Mouse (Mus musculus) forebrain, embryonic 10.5 days (tissue): ENCODE measurements around the gene Hspg2. TPM values are rescaled to one million over a fixed set of nuclear protein-coding genes. Genes with fewer than 3 reads are reported as not detected.
A peak's percentile ranks its signal among the peaks of the same experiment; 100 is the strongest.

Experiments used
- DNase-seq: peaks from one replicate; pipeline ENCODE4 v3.0.0-alpha.2; 2017; ENCODE audit warnings: low spot score; ENCODE audit errors: extremely low spot score
- H3K27ac ChIP-seq: fragments of 300-500 bp; sonication (generic); 2 replicates; pipeline ENCODE4 v1.5.1; 2016; ENCODE audit warnings: mild to moderate bottlenecking
- H3K27me3 ChIP-seq: fragments of 300-500 bp; sonication (generic); 2 replicates; pipeline ENCODE4 v1.6.1; 2016; ENCODE audit warnings: mild to moderate bottlenecking; ENCODE audit not compliant: poor library complexity, severe bottlenecking
- H3K36me3 ChIP-seq: fragments of 300-500 bp; sonication (generic); replicated peaks from 2 replicates; pipeline ENCODE4 v1.6.1; 2016; ENCODE audit warnings: mild to moderate bottlenecking, moderate library complexity
- H3K4me1 ChIP-seq: fragments of 300-500 bp; sonication (generic); 2 replicates; pipeline ENCODE4 v1.6.1; 2016
- H3K4me3 ChIP-seq: fragments of 300-500 bp; sonication (generic); 2 replicates; pipeline ENCODE4 v1.5.1; 2016; ENCODE audit warnings: mild to moderate bottlenecking, moderate library complexity
- H3K9me3 ChIP-seq: fragments of 300-500 bp; sonication (generic); 2 replicates; pipeline ENCODE4 v1.6.1; 2016; ENCODE audit warnings: mild to moderate bottlenecking, moderate library complexity
- WGBS: fragments of 180-500 bp; shearing (Covaris S2); methylation state at CpG from one replicate; pipeline ENCODE4 v1.1.7; 2016; 5-methylcytosine and 5-hydroxymethylcytosine counted together
- polyA plus RNA-seq: library from polyadenylated mRNA; unstranded; fragments of >200 nt; fragmentation: Nextera tagmentation; extraction: Ambion mirVana; gene quantifications from 2 replicates; pipeline ENCODE4 v1.2.1, GENCODE M21; 2016

The Hspg2 gene
- polyA plus RNA-seq, 1 experiment from 2014 or later: 15.6 TPM

DNA sequence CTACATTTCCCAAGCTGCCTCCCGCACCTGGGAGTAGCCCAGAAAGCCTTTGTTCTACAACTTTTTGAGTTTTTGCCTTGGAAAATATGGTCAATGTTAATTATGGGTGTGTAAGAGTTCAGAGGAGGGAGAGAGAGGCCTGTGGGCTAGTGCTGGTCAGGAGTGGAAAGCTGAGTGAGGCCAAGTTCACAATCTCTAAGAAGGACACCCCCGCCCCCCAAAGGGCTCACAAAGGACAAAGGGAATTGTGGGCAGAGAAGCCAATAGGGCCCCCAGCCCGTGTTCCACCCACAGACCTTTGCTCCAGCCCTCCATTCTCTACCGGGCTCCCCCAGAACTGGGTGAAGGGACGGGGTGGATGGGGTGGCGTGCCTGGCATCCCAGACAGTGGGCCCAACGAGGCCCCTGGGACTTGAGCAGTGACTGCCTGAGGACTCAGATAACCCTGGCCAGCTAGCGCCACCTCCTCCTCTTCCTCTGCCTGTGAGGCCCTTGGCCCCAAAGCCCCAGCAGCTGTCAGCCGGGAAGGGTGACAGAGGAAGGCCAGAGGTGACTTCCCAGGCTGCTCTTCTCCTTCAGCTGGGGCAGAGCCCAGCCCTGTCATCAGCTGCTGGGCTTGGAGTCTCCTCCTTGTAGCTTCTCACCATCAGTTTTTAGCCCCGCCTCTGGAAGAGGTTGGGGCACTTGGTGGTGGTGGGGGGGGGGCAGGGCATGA, 18.9 kb downstream of the Hspg2 start:
- H3K4me1 ChIP-seq: peaks cover 80% of the 10 kb centered on the region
- peak overlapping the region; percentile 82 for H3K27ac ChIP-seq
- no peaks in the 10 kb centered on the region for H3K27me3 ChIP-seq
- no peaks in the 10 kb centered on the region for H3K36me3 ChIP-seq
- no peak for DNase-seq
- H3K9me3 ChIP-seq: no peaks in the 10 kb centered on the region
- peak overlapping the region; percentile 11 for H3K4me3 ChIP-seq
- WGBS: 53% methylated on average over 10 of the region's 10 CpGs

DNA sequence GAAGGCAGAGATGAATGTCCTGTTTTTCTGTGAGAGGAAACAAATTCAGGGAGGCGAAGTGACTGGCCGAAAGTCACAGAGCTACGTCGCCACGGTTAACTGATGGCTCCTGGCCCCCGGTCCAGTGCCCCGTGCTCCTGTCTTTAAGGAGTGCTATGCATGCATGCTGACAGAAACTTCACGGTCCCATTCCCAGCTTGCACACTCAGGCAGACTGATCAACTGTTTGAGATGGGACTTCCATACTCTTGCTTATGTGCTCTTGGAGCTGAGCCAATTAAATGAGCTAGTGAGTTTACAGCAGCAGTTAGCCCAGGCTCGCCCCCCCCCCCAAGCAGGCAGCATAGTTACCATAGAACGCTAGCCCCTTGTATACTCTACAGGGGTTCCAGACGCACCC, 19.5 kb downstream of the Hspg2 start:
- H3K4me1 ChIP-seq: peaks cover 81% of the 10 kb centered on the region
- H3K4me3 ChIP-seq: no peak overlapping the region
- 55% methylated on average over 11 of the region's 11 CpGs for WGBS

DNA sequence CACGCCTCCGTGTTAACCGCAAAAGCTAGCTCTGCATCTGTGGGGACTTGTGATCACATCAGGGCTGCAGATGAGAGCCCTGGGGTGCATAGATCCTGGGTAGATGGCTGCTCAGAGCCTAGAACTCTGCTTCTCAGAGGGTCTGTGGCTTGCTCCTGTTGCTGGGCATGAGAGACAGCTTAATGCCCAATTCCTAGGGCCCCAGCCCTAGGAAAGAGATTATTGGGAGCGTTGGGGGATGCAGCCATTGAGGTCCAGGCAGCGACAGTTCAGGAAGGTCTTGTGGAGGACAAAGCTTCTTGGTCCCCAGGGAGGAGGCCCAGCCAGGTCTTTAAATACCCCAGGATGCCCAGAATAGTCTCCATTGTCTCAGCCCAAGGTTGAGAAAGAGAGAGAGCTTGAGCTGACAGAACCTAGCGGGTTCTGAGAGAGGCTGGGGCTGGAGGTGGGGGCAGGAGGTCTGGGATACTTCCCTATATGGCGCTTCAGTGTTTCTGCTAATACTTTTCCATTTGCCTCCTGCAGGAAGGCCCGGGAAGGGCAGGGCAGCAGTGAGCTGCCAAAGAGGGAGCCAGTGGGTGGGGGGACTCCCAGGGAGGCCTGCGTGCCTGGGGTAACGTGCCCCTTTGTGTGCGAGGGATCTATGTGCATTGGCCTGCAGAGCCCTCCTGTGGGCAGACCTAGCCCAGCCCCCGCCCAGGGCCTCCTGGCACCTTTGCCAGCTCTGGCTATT, 20.2 kb downstream of the Hspg2 start:
- DNase-seq: no peak
- 13% methylated on average over 12 of the region's 12 CpGs for WGBS
- Histone ChIP-seq H3K4me3 (peak overlapping the region; percentile 20), H3K27me3 (no peaks in the 10 kb centered on the region), H3K4me1 (peaks cover 79% of the 10 kb centered on the region), H3K27ac (peak overlapping the region; percentile 82), H3K36me3 (no peaks in the 10 kb centered on the region), H3K9me3 (no peaks in the 10 kb centered on the region)

More for the DNA sequence above, 19.5 kb downstream of the Hspg2 start:
- H3K27me3 ChIP-seq: no peaks in the 10 kb centered on the region
- H3K9me3 ChIP-seq: no peaks in the 10 kb centered on the region
- DNase-seq: no peak
- no peaks in the 10 kb centered on the region for H3K36me3 ChIP-seq
- H3K27ac ChIP-seq: peak overlapping the region; percentile 82

DNA sequence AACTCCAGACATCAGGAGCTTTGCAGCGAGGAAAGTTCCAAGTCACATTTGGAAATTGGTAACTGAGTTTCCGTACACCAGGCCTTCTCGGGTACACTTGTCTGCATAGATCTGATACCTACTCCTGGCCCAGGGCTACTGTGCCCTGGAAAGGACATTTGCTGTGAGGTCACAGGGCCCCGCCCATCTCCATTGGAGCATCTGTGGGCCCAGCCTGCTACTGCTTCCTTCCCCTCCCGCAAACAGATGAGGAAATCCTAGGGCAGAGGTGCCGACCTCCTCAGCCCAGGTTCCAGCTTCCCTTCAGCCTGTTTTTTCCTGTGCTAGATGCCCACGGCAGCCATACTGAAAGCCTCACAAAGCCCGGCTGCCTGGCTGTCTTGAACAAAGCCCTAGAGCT, 21.4 kb downstream of the Hspg2 start:
- H3K4me3 ChIP-seq: no peak overlapping the region
- peak overlapping the region; percentile 82 for H3K27ac ChIP-seq
- no peak for DNase-seq
- no peaks in the 10 kb centered on the region for H3K9me3 ChIP-seq
- 59% methylated on average over 8 of the region's 8 CpGs for whole genome bisulfite sequencing
- peaks cover 79% of the 10 kb centered on the region for H3K4me1 ChIP-seq
- no peaks in the 10 kb centered on the region for H3K27me3 ChIP-seq
- H3K36me3 ChIP-seq: no peaks in the 10 kb centered on the region

DNA sequence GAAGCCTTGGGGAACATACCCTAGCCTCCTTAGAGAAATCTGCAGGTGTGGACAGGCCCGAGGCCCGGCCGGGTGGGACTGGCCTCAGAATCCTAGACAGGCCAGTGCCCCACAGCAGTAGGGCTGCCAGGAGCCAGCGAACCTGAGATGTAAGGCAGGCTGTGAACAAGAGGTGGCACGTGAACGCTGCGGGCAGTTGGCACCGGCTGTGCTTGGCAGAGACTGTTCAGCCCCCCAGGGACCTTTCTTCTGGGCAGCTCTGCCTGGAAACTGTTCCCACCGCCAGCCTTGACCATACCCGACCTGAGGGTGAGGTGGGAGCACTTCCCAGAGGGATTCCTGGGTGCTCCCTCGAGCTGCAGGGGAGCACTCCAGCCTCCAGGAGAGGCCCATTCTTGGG, 24.0 kb downstream of the Hspg2 start:
- Histone ChIP-seq H3K36me3 (no peaks in the 10 kb centered on the region), H3K4me3 (no peak overlapping the region), H3K27ac (0 out of 2 replicates have a peak overlapping the region, but pooled peaks have one; percentile 31), H3K9me3 (no peaks in the 10 kb centered on the region), H3K27me3 (no peaks in the 10 kb centered on the region), H3K4me1 (peaks cover 74% of the 10 kb centered on the region)
- WGBS: 87% methylated on average over 11 of the region's 11 CpGs
- no peak for DNase-seq

DNA sequence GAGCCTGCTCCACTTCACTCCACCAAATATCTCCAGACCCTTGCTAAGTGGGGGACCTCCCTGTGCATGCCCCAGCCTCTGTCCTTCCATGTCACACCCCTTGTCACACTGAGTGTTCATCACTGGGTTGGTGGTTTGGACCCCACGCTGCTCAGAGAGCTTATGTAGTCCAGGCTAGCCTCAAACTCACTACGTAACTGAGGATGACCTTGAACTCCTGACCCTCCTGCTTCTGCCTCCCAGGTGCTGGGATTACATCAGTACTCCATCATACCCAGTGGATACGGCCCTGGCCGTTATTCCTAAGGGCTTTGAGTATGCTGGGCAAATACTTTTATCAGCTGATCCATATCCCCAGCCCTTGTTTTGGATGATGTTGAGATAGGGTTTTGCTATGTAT, 24.6 kb downstream of the Hspg2 start:
- H3K4me1 ChIP-seq: peaks cover 74% of the 10 kb centered on the region
- no peaks in the 10 kb centered on the region for H3K27me3 ChIP-seq
- H3K4me3 ChIP-seq: no peak overlapping the region
- DNase-seq: no peak
- H3K9me3 ChIP-seq: no peaks in the 10 kb centered on the region
- 93% methylated on average over 4 of the region's 4 CpGs for WGBS
- no peaks in the 10 kb centered on the region for H3K36me3 ChIP-seq
- H3K27ac ChIP-seq: 0 out of 2 replicates have a peak overlapping the region, but pooled peaks have one; percentile 31

DNA sequence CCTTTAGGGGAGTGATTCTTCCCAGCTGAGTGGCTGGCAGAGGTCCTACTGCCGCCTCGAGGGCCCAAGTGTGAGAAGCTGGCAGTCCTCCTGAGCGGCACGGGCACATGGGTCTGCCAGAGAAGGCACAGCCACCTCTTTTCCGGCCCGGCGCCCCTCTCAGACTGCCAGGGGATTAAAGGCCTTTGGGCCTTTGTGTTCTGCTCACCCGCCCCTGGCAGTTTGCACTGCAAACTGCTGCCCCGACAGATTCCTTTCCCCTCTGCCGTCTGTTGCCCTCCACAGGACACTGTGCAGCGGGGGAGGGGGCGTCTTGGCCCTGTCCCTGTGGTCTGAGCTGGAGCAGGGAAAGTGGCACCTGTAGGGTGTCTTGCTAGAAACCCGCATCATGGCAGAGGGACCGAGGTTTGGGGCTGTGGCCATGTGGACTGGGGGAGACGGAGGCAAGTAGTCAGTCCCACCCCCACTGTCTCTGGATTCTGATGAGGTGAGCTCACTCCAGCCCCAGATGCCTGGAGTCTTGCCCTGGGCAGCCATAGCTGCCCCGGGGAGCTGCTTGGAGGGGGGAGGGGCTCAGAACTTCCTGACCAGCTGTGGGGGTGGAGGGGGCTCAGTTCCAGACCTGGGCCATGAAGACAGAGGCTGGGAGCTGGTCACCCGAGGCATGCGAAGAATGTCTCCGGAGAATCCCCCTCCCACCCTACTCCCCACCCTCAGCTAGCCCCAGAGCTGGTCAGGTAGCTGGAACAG, 26.4 kb downstream of the Hspg2 start:
- WGBS: 5% methylated on average over 19 of the region's 19 CpGs

DNA sequence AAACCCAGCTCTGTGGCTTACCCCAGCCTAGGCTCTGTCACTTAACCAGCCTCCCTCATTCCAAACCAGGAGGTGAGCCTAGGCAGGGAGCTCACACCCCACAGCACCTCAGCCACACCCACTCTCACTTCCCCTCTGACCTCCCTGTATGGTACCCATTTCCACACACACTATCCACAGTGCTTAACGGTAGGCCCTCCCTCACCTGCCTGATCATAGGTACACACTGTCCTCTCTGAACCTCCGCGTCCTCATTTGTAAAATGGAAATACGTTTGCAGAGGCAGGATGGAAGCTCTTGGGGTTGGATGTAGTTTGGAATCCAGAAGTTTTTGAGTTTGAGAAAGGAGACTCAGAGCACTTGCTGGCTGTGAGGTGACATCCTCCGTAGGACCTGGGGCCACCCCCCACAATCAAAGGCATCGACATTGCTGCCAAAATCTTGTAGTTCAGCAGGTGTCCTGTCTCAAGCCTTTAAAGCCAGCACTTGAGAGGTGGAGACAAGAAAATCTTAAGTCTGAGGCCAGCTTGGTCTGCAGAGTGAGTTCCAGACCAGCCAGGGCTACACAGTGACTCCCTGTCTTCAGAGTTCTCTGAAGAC, 27.0 kb downstream of the Hspg2 start:
- H3K36me3 ChIP-seq: no peaks in the 10 kb centered on the region
- DNase-seq: no peak
- H3K4me1 ChIP-seq: peaks cover 75% of the 10 kb centered on the region
- 65% methylated on average over 6 of the region's 6 CpGs for WGBS
- H3K27me3 ChIP-seq: no peaks in the 10 kb centered on the region
- H3K4me3 ChIP-seq: peak overlapping the region; percentile 31; the same call in 1 of the 2 replicates
- no peaks in the 10 kb centered on the region for H3K9me3 ChIP-seq
- H3K27ac ChIP-seq: peak overlapping the region; percentile 87

More for the DNA sequence above, 26.4 kb downstream of the Hspg2 start:
- Histone ChIP-seq H3K9me3 (no peaks in the 10 kb centered on the region), H3K36me3 (no peaks in the 10 kb centered on the region), H3K4me3 (peak overlapping the region; percentile 31), H3K27me3 (no peaks in the 10 kb centered on the region), H3K4me1 (peaks cover 74% of the 10 kb centered on the region), H3K27ac (peak overlapping the region; percentile 87)
- peak; percentile 47 for DNase-seq

DNA sequence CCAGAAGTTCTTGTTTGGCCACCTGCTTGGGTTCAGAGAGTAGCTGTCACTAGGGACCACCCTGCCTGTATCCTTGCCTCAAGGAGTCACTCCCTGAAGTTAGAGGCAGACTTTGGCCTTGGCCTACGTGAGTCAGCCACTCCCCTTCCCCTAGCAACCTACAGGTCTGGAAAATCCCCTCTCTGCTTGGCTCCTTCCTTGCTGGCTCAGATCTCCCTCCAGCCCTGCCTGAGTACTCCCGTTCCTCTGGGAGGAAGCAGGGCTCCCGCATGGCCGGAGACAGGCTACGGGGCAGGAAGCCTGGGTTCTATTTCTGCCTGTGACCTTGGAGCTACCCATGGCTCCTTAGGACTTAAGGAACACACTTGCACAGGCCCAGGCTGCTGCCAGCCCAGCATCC, 28.8 kb downstream of the Hspg2 start:
- Histone ChIP-seq H3K27ac (peak overlapping the region; percentile 48), H3K9me3 (no peaks in the 10 kb centered on the region), H3K27me3 (no peaks in the 10 kb centered on the region), H3K36me3 (peaks cover 14% of the 10 kb centered on the region), H3K4me3 (no peak overlapping the region), H3K4me1 (peaks cover 72% of the 10 kb centered on the region)
- no peak for DNase-seq
- 89% methylated on average over 5 of the region's 5 CpGs for WGBS

DNA sequence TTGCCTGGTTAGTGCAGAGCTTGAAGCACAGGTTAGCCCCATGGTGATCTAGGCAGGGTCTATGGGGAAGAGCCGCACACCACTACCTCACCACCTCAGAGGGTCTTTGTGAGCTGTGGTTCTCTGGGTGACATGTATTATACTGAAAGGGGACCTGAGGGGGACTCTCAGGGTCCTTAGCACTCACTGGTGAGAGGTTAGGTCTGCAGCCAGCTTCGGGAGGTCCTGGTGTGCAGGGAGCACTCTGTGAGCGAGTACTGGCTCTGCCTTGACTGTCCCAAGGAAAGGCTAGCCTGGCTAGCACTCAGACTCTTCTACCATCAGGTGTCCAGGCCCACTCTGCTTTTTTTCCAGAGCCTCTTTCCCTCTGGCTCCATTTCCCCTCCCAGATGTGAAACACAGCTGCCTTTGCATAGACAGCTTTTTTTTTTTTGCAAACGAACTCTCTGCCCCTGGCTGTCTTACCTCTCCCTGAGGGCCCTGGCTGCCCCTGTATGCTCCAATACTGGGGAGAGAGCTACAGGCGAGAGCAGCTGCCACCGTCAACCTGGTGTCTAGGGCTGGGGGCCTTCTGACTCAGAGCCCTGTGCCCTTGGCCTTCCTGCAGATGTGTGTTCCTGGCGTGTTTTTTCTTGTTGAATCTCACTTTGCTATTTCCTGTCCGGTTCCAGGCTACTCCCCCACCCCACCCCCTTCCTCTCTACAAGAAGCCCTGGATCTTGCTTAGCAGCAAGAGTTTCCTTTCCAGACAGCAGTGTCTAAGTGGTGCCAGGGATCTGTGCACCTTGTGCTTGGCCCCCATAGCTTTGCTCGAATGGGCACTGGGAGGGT, 29.5 kb downstream of the Hspg2 start:
- DNase-seq: no peak
- WGBS: 63% methylated on average over 9 of the region's 9 CpGs
- no peaks in the 10 kb centered on the region for H3K27me3 ChIP-seq
- no peak overlapping the region for H3K4me3 ChIP-seq
- H3K9me3 ChIP-seq: no peaks in the 10 kb centered on the region
- H3K36me3 ChIP-seq: peaks cover 22% of the 10 kb centered on the region
- peaks cover 67% of the 10 kb centered on the region for H3K4me1 ChIP-seq
- peak overlapping the region; percentile 48 for H3K27ac ChIP-seq

DNA sequence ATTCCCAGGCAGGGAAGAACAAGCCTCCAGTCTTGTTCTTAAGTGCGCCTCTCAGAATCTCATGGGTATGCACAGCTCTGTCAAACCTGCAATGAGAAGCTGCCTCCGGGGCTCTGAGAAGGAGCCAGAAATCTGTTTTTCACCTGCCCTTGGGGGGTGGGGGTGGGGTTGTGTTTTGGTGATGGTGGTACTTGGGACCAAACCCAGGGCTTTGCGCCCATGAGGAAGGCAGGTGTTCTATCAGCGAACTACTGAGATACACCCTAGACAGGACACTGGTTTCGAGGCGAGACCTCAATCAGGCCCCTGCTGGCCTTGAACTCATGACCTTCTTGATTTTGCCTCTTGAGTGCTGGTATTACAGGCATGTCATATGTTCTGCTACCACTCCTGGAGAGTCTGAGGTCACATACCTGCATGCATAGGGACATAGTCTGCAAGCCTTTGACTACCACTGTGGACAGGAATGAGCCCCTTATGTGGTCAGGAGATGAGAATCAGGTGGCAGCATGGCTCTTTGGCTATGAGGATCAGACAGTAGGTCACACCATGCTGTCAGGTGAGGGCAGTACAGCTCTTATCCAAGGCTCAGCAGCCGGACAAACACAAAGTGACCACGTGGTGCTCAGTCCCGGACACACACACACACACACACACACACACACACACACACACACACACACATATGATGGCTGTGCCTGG, 30.5 kb downstream of the Hspg2 start:
- peak overlapping the region; percentile 48 for H3K27ac ChIP-seq
- H3K4me3 ChIP-seq: no peak overlapping the region
- H3K9me3 ChIP-seq: no peaks in the 10 kb centered on the region
- H3K27me3 ChIP-seq: no peaks in the 10 kb centered on the region
- peaks cover 67% of the 10 kb centered on the region for H3K4me1 ChIP-seq
- peaks cover 31% of the 10 kb centered on the region for H3K36me3 ChIP-seq
- WGBS: 93% methylated on average over 9 of the region's 9 CpGs
- DNase-seq: no peak
